Mouse (Mus musculus) left cerebral cortex, adult 11 months (tissue): ENCODE results near the gene Tcp10a.
"Not testable (repeated sequence)": the region's sequence is repeated elsewhere in the genome, so short reads cannot be mapped to it uniquely, and the experiment has no call there.

Experiments used
- DNase-seq: peaks from one replicate; pipeline ENCODE4 v3.0.0; 2022; ENCODE audit warnings: low spot score

Gene Tcp10a

DNA sequence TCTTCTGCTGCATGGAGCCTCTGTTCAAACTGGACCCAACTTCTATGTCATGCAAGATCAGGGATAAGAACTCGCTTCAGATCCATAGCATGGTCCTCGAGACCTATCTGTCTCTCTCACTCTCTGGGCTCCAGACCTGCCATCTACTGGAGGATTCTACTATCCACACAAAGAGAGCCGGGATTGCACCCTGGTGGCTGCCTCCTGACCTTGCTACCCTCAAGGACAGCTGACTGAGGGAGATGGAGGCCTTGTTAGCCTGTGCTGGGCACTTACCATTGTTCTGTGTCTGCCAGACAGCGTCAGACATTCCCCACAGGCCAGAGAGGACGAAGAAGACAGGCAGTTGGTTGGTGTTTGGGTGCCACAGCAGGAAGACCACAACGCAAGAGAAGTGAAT is 45.0 kb downstream of the Tcp10a start:
- DNase-seq, result not testable (repeated sequence)

DNA sequence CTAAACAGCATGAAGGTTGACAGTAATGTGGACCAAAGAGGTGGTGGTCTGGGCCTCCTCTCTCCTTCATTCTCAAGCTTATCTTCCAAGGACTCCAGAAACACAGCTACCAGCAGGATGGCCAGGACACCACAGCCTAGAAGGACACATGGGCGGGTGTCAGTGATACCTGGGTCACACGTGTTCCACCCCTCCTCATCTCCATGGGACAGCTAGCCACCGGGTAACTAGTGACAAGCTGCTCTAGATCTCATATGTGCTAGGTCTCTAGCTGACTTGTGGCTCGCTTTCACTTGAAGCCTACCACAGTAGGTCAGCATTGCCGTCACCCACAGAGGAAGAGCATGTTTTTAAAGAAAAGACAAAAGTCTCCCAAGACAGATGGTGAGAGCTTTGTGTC is 47.4 kb downstream of the Tcp10a start, which contains the start of gene Gm49630:
Gm49630 (minus strand) TSS at position 101 of the 400 bp plus-strand sequence.
- DNase-seq, result not testable (repeated sequence)

DNA sequence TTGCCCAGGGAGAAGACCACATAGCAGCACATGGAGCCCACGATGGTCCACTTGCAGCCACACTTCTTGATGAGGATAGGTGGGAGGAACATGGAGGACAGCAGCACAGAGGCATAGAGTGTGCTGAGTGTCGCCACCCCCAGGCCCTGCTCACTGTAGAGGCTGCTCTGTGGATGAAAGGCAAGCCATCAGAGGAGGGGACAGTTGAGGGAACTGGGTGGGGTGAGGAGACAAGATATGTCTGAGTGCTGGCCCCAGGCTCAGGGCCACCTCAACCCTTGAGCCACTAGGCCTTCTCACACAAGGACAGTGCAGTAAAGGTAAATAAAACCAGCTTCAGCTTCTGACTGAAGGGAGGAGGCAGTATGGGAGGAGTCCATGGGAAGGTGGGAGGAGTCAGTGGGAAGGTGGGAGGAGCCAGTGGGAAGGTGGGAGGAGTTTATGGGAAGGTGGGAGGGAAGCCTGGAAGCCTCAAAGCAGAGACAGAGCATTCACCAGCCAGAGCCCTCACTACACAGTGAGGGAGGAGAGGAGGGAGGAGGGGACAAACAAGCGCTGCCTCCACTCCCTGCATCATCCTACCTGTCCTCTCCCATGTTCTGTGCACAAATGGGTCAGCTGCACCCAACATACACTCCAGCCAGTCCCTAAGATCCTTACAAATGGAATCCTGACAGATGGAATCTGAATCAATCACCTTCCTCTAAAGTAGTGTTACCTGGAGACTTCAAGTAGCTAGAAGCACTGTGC is 52.7 kb downstream of the Tcp10a start:
- DNase-seq, result not testable (repeated sequence)

GRCm38 (mm10) chr17:7377907-7378306 is 53.5 kb downstream of the Tcp10a start:
- not testable (repeated sequence) for DNase-seq

- not testable (repeated sequence) for DNase-seq
Measured at GRCm38 (mm10) chr17:7382711-7383110, 58.3 kb downstream of the Tcp10a start.

DNA sequence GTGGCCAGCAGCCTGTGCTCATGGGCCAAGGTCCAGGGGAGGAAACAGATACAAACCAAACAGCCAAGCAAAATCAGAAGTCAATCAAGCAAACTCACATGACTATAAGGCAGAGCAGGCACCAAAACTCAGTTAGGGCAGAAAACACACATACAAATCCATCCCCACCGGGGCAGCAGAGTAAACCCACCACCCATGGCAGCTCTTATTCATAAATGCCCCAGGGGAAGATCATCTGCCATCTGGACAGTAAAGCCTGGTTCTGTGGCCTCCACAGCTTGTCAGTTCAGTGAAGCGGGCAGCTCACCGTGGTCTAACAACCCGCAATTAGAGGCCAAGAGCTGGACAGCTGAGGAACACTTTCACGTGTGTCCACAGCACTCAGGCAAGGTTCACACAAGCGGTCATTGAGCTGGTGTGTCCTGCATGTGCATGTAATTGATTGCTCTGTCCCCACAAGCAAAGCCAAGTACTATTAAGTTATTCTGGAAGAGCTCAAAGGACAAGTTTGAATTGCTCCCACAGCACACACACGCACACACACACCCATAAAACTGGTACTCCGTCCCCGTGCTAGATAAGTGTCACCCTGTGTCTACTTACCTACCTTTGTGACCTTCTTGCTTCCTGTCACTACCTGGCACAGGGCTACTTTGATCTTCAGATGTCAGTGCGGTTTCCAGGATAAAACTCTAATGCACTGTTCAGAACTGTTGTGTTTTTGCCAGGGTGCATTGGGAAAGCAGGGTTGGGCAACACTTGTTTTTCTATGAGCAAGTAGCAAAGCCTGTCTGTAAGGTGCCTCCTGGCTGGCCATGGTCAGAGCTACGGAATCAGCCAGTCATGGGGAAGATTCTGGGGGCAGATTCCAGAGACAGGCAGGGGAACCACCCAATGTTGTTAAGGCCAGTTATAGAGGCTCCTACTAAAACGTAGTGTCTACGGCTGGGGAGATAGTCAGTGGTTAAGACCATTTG is 59.0 kb downstream of the Tcp10a start:
- DNase-seq, result not testable (repeated sequence)

GRCm38 (mm10) chr17:7385364-7385763 is 60.9 kb downstream of the Tcp10a start, which contains the start of gene Unc93a2:
Gene Unc93a2, minus strand, starts transcription at chr17:7385464.
- DNase-seq, result not testable (repeated sequence)

- DNase-seq, result not testable (repeated sequence)
Measured at GRCm38 (mm10) chr17:7386016-7386415, 61.6 kb downstream of the Tcp10a start.

GRCm38 (mm10) chr17:7388341-7388957 is 64.0 kb downstream of the Tcp10a start:
- DNase-seq, result not testable (repeated sequence)

GRCm38 (mm10) chr17:7388958-7389356 is 64.5 kb downstream of the Tcp10a start:
- not testable (repeated sequence) for DNase-seq

GRCm38 (mm10) chr17:7389898-7390297 is 65.5 kb downstream of the Tcp10a start:
- DNase-seq, result not testable (repeated sequence)

DNA sequence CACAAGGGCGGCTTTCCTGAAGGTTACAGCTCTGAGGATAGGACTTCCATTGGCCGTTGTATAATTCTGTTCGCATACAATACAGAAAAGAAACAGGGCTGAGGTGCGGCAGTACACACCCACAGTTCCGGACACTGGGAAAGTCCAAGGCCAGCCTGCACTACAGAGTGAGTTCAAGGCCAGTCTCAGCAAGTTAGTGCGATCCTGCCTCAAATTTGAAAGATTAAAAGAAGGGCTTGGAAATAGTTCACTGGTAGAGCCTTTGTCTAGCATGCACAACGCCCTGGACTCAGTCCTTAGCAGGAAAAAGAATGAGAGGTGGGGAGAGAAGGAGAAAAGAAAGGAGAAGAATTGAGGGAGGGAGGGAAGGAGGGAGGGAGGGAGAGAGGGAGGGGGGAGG is 70.7 kb downstream of the Tcp10a start:
- not testable (repeated sequence) for DNase-seq
